Mouse (Mus musculus) ES-Bruce4 (cell line): ENCODE measurements around the gene Csnk2b.

ENCODE experiments used
- CTCF ChIP-seq: IDR thresholded peaks from one replicate; pipeline ENCODE4 v1.8.1; 2011; ENCODE audit warnings: low read depth, low read length
- EP300 ChIP-seq: IDR thresholded peaks from 2 replicates; pipeline ENCODE4 v1.6.1; 2011; ENCODE audit warnings: low read depth, low read length; ENCODE audit not compliant: insufficient read depth
- POLR2A ChIP-seq: IDR thresholded peaks from one replicate; pipeline ENCODE4 v1.8.1; 2011; ENCODE audit warnings: low read length; ENCODE audit not compliant: insufficient read depth

DNA sequence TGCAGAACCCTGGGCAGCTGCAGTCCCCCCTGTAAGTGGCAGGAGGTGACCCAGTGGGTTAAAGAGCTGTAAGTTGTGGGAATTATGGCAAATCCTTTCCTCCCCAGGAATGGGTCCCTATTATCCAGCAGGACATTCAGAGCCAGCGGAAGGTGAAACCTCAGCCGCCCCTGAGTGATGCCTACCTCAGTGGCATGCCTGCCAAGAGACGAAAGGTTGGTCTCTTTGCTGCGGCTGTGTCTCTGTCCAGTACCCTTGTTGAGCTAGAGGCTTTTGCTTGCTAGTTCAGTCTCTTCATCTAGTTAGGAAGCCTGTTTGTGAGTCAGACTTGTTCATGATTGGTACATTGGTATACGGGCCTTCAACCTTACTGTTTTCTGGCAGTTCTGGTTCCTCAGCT, 24.3 kb upstream of the Csnk2b start:
- TF ChIP-seq CTCF (no peak), POLR2A (no peak), EP300 (no peak)
